Mouse (Mus musculus) forebrain, embryonic 11.5 days (tissue): Measurements from ENCODE around the gene Lyrm4. TPM values are rescaled to one million over a fixed set of nuclear protein-coding genes. Genes with fewer than 3 reads are reported as not detected.

Experiments
- ATAC-seq: fragments of 200-750 bp; cut with Nextera tagmentation; replicated peaks from 2 replicates; pipeline ENCODE4 v1.8.0; 2017; ENCODE audit warnings: moderate TSS enrichment; ENCODE audit not compliant: low FRiP score
- DNase-seq: peaks from one replicate; pipeline ENCODE4 v3.0.0-alpha.2; 2017; ENCODE audit warnings: low spot score
- H3K27ac ChIP-seq: fragments of 300-500 bp; sonication (generic); 2 replicates; pipeline ENCODE4 v1.5.1; 2014; ENCODE audit warnings: low read depth, low read length
- H3K27me3 ChIP-seq: fragments of 300-500 bp; sonication (generic); 2 replicates; pipeline ENCODE4 v1.6.1; 2014; ENCODE audit warnings: mild to moderate bottlenecking, low read length, mixed read lengths; ENCODE audit not compliant: control insufficient read depth, insufficient read depth
- H3K36me3 ChIP-seq: fragments of 300-500 bp; sonication (generic); 2 replicates; pipeline ENCODE4 v1.6.1; 2014; ENCODE audit warnings: mild to moderate bottlenecking, low read length, moderate library complexity, mixed read lengths; ENCODE audit not compliant: control insufficient read depth, insufficient read depth
- H3K4me1 ChIP-seq: fragments of 300-500 bp; sonication (generic); replicated peaks from 2 replicates; pipeline ENCODE4 v1.6.1; 2014; ENCODE audit warnings: low read length, mixed read lengths; ENCODE audit not compliant: control insufficient read depth, insufficient read depth
- H3K4me2 ChIP-seq: fragments of 300-500 bp; sonication (generic); 2 replicates; pipeline ENCODE4 v1.6.1; 2014; ENCODE audit warnings: low read depth, mild to moderate bottlenecking, low read length, moderate library complexity, mixed read lengths; ENCODE audit not compliant: severe bottlenecking
- H3K4me3 ChIP-seq: fragments of 300-500 bp; sonication (generic); 2 replicates; pipeline ENCODE4 v1.5.1; 2014; ENCODE audit warnings: low read depth, low read length
- H3K9ac ChIP-seq: fragments of 300-500 bp; sonication (generic); 2 replicates; pipeline ENCODE4 v1.6.1; 2014; ENCODE audit warnings: low read length
- H3K9me3 ChIP-seq: fragments of 300-500 bp; sonication (generic); 2 replicates; pipeline ENCODE4 v1.6.1; 2016; ENCODE audit warnings: low read length, mixed read lengths; ENCODE audit not compliant: control insufficient read depth
- WGBS: fragments of 180-500 bp; shearing (Covaris S2); extraction: QIAGEN DNeasy Blood & Tissue Kit; methylation state at CpG from one replicate; pipeline ENCODE4 v1.1.7; 2014; 5-methylcytosine and 5-hydroxymethylcytosine counted together
- polyA plus RNA-seq: library from polyadenylated mRNA; unstranded; fragments of >200 nt; fragmentation: Nextera tagmentation; extraction: Ambion mirVana; gene quantifications from 2 replicates; pipeline ENCODE4 v1.2.1, GENCODE M21; 2014

Gene Lyrm4
- polyA plus RNA-seq, 1 experiment from 2014 or later, result 25.8 TPM

DNA sequence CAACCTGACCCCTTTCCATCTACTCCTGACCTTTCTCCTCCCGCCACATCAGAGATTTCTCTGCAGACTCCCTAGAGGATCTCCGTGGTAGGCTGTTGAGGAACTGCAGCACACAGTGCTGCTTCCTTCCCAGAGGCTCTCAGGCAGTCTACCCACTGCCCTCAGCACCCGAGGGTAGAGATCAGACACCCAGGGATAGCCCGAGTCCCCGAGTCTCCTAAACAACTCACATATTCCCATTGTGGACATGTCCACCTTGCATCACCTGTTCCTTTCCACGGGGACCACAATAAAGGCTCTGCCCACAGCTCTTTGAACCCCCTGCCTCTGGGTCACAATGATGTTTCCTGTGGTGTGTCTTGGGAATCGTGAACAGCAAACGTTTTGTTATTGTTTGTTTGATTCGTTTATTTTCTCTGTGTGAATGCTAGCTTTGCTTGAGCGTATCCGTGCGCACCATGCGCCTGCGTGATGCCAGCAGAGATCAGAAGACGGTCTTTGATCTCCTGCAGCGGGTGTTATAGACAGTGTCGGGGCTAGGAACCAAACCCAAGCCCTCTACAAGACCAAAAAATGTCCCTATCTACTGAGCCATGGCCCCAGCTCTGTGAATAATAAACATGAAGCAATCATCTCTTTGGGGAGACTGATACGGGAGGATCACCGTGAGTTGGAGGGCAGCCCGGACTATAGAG, 170.5 kb downstream of the Lyrm4 start:
- H3K27ac ChIP-seq, result no peak overlapping the region
- no peaks in the 10 kb centered on the region for H3K27me3 ChIP-seq
- no peaks in the 10 kb centered on the region for H3K36me3 ChIP-seq
- no peaks in the 10 kb centered on the region for H3K9me3 ChIP-seq
- H3K4me3 ChIP-seq, result no peak overlapping the region
- no peak overlapping the region for H3K4me2 ChIP-seq
- H3K4me1 ChIP-seq, result no peaks in the 10 kb centered on the region
- no peak overlapping the region for H3K9ac ChIP-seq
- ATAC-seq, result no peak
- 84% methylated on average over 20 of the region's 20 CpGs for WGBS
- DNase-seq, result no peak

DNA sequence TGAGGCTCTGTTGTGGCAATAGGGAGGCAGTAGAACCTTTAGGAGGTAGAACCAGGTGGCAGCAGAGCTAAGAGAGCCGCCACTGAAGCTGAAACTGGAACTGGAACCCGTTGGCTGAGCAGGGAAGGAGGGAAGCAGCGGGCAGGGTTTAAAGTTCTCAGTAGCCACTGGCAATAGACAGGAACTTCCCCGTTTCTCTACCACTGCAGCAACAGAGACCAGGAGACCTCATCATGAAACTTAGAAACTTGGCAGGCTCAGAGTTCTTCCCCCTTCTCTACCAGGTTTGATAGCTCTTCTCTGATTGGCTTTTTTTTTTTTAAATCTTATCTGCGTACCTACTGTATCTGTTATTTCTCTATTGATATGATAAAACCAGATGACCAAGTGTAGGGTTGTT, 176.4 kb downstream of the Lyrm4 start:
- 85% methylated on average over 5 of the region's 5 CpGs for WGBS
- no peak for DNase-seq
- no peak overlapping the region for H3K4me3 ChIP-seq

DNA sequence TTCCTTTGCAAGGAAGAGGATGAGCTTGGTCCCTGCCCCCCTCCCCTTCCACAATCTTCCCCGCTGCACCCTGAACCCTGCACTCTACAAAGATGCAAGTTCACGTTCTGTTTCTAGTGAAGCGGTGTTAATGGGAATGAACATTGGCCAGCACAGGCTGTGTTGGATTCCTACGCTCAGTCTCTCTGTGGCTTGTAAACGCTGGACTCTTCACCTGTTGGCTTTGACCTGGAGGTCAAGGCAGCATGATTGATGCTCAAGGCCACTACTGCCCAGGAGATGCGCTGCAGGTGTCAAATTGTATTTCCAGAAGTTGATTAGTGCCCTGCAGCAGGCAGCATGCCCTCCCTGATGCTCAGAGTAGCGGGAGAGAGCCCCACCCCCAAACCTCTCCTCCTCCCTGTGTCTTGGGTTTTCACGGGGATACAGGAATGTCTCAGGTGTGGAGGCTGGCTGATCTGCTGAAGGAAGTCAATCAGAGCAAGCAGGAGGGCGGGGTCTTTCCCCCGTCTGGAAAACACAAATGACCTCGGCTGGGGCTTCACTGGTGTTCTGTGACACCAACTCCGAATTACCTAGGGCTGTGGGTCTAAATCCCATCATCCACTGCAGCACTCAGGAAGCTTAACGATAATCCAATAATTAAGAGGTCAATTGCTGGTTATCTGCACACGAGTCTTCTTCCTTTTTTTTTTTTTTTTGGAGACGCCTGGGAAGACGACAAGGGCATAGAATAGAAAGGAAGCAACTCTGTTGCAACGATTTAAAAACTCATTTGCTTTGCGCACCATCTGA, 177.3 kb downstream of the Lyrm4 start:
- Histone ChIP-seq H3K36me3 (no peaks in the 10 kb centered on the region), H3K9ac (no peak overlapping the region), H3K4me1 (no peaks in the 10 kb centered on the region), H3K9me3 (no peaks in the 10 kb centered on the region; the same call in 1 of the 2 replicates), H3K27ac (no peak overlapping the region), H3K4me2 (no peak overlapping the region), H3K27me3 (no peaks in the 10 kb centered on the region), H3K4me3 (no peak overlapping the region)
- no peak for ATAC-seq
- no peak for DNase-seq
- WGBS, result 71% methylated on average over 18 of the region's 18 CpGs

More for the DNA sequence above, 176.4 kb downstream of the Lyrm4 start:
- no peaks in the 10 kb centered on the region for H3K27me3 ChIP-seq
- no peak overlapping the region for H3K9ac ChIP-seq
- no peak for ATAC-seq
- no peak overlapping the region for H3K27ac ChIP-seq
- H3K9me3 ChIP-seq, result no peaks in the 10 kb centered on the region
- H3K36me3 ChIP-seq, result no peaks in the 10 kb centered on the region
- H3K4me1 ChIP-seq, result no peaks in the 10 kb centered on the region
- no peak overlapping the region for H3K4me2 ChIP-seq

DNA sequence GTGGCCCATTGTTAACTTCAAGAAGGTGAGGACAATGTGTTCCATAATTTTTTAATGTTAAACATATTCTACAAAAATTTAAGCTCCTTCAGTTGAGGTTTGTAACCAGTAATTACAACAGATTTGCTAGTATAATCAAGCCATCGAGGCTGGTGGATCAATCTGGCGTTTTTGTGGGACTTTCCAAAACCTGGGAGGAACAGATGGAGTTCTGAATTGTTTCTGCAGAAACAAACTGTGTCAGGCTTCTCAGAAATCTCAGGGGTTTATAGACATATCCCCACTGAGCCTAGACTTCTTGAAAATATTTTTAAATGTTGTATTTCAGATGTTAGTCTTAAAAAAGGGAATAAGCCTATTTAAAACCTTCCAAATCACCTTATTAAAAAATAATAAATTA, 179.3 kb downstream of the Lyrm4 start:
- no peak overlapping the region for H3K9ac ChIP-seq
- H3K4me1 ChIP-seq, result no peaks in the 10 kb centered on the region
- no peaks in the 10 kb centered on the region for H3K36me3 ChIP-seq
- DNase-seq (no peak), ATAC-seq (no peak)
- H3K27ac ChIP-seq, result no peak overlapping the region
- no peaks in the 10 kb centered on the region; the same call in 1 of the 2 replicates for H3K9me3 ChIP-seq
- no peaks in the 10 kb centered on the region for H3K27me3 ChIP-seq
- 84% methylated on average over 2 of the region's 2 CpGs for WGBS
- H3K4me3 ChIP-seq, result no peak overlapping the region
- H3K4me2 ChIP-seq, result no peak overlapping the region

Other genes with a start within 250 kb of the Lyrm4 start
- 19.8 and 21.7 TPM in 2 replicates for gene Rpp40, start 211.2 kb downstream of the Lyrm4 start, polyA plus RNA-seq
- gene Ppp1r3g, start 158.7 kb downstream of the Lyrm4 start, polyA plus RNA-seq, result 2.9 and 3.0 TPM in 2 replicates
- 29.2 and 31.7 TPM in 2 replicates for gene Fars2, start 114 bp downstream of the Lyrm4 start, polyA plus RNA-seq